Mouse (Mus musculus): ENCODE results near the gene Cdhr3.

- no peak for TF ChIP-seq HCFC1 (IDR thresholded peaks at IDR 0.05; ENCODE audit: low read depth, low read length)
- TF ChIP-seq POLR2A (IDR thresholded peaks at IDR 0.05; ENCODE audit: control insufficient read depth in 1 of 2, insufficient read depth in 1 of 2, low read depth in 1 of 2, low read length in 2 of 2, poor library complexity in 1 of 2): no peak
- TF ChIP-seq EP300 (IDR thresholded peaks at IDR 0.05; ENCODE audit: low read depth in 1 of 2, low read length in 2 of 2): no peak
- TF ChIP-seq MXI1 (IDR thresholded peaks at IDR 0.05; ENCODE audit: low read depth, low read length): no peak
Observed at GRCm38 (mm10) chr12:32986284-32986683, 106.4 kb downstream of the Cdhr3 start.

Measured in MEL (cell line).